Mouse (Mus musculus) myocyte (in vitro differentiated cells): ENCODE measurements around the gene Pde4d.

ENCODE experiments used
- E2F4 ChIP-seq: IDR thresholded peaks from one replicate; pipeline ENCODE4 v1.6.1; 2011; ENCODE audit warnings: mild to moderate bottlenecking, control low read depth, moderate library complexity; ENCODE audit not compliant: insufficient read depth
- MAX ChIP-seq: IDR thresholded peaks from one replicate; pipeline ENCODE4 v1.6.1; 2011; ENCODE audit warnings: low read depth, mild to moderate bottlenecking, control low read depth
- MYOD1 ChIP-seq, 3 experiments: IDR thresholded peaks; one replicate each; pipeline ENCODE4 v1.6.1; 2011; ENCODE audit warnings: control low read depth in 2 of 3, low read depth in 2 of 3, mild to moderate bottlenecking in 2 of 3, moderate library complexity in 1 of 3; ENCODE audit not compliant: insufficient read length in 2 of 3, control insufficient read depth in 1 of 3
- POLR2A ChIP-seq: IDR thresholded peaks from one replicate; pipeline ENCODE4 v1.6.1; 2011; ENCODE audit warnings: low read depth, mild to moderate bottlenecking, control low read depth, moderate library complexity; ENCODE audit not compliant: insufficient read length
- SRF ChIP-seq: IDR thresholded peaks from one replicate; pipeline ENCODE4 v1.6.1; 2011; ENCODE audit warnings: low read depth; ENCODE audit not compliant: control insufficient read depth, insufficient read length
- USF1 ChIP-seq: IDR thresholded peaks from one replicate; pipeline ENCODE4 v1.6.1; 2011; ENCODE audit warnings: low read depth, mild to moderate bottlenecking, control low read depth, moderate library complexity

GRCm38 (mm10) chr13:108536951-108537350 lies 87.2 kb downstream of the Pde4d start:
- no peak for TF ChIP-seq USF1
- no peak for TF ChIP-seq E2F4
- TF ChIP-seq MAX: no peak
- no peak for TF ChIP-seq SRF
- no peak for TF ChIP-seq POLR2A
- no peak for TF ChIP-seq MYOD1 (IDR thresholded peaks at IDR 0.05; ENCODE audit: control insufficient read depth in 1 of 3, insufficient read length in 2 of 3, low read depth in 2 of 3)
